Mouse (Mus musculus): ENCODE data around the gene Kxd1. TPM values are rescaled to one million over a fixed set of nuclear protein-coding genes. Genes with fewer than 3 reads are reported as not detected.

The Kxd1 gene
- 65.8 and 71.2 TPM in 2 replicates for polyA plus RNA-seq (2015; fragmentation: Nextera tagmentation; extraction: Ambion mirVana)

DNA sequence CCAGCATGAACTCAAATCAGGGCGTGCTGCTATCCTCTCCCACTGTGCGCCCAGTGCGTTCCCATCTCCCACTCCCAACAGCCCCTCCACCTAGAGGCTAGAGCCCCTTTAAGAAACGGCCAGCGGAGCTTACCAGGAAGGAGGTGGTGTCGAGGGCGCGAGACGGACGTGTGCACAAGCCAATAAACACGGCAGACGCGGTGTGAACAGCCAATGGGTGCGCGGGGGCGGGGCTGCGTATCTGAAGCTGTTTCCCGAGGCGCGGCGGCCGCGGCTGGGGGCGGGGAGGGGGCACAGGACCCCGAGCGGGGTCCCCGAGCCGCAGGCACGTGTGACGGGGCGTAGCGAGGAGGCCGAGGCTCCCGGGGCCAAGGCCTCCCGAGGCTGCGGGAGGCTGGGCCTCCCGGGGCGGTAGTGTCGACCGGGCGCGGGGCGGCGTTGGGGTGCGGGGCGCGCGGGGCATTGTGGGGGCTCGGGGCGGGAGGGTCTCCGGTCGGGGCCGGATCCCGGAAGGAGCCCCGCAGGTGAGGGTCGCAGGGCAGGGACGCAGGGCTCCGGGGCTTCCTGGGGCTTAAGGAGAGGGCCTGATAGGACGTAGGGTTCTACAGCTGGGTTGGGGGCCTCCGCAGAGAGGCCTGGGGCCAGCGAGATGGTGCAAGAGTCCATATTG is at the start of gene Kxd1, which contains the start of gene Fkbp8:
Gene Kxd1, minus strand, starts transcription at position 445 of the 670 bp plus-strand sequence.
Gene Fkbp8, plus strand, starts transcription at position 213 of the 670 bp plus-strand sequence.
- Histone ChIP-seq H3K9ac (peak within 1 kb of the TSS; percentile 98), H3K27me3 (replicated peaks) (no peaks in the 10 kb centered on the region), H3K4me3 (peak within 1 kb of the TSS; percentile 92), H3K36me3 (peaks cover 35% of the 10 kb centered on the region), H3K4me2 (peak within 1 kb of the TSS; percentile 81), H3K27ac (replicated peaks) (peak within 1 kb of the TSS; percentile 89), H3K4me1 (peaks cover 37% of the 10 kb centered on the region), H3K9me3 (no peaks in the 10 kb centered on the region)
- under 1% methylated on average over 58 of the region's 61 CpGs for WGBS
- peak; percentile 81 for ATAC-seq (ENCODE audit: extremely low read depth, insufficient number of reproducible peaks, low FRiP score, low TSS enrichment)

DNA sequence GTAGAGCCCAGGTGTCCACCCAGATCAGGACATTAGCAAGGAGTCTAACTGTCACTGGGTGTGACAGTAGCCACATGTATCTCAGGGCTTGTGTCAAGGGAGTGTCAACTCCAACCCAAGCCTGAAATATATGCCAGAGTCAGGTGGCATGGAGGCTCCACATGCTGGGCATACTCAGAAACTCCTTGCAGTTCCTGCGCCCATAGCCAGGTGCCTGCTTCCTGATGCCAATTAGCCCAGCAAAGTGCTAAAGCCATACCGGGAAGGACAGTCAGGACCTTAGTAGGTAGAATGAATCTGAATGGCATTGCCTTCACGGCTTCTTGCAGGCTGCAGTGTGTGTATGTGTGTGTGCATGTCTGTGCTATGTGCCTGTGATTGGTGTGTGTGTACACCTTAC is 49.5 kb upstream of the Kxd1 start:
- no peaks in the 10 kb centered on the region for H3K9me3 ChIP-seq
- H3K4me2 ChIP-seq, result no peak overlapping the region
- H3K4me3 ChIP-seq, result no peak overlapping the region
- H3K9ac ChIP-seq, result no peak overlapping the region
- H3K27ac ChIP-seq (replicated peaks), result no peak overlapping the region
- ATAC-seq (ENCODE audit: extremely low read depth, insufficient number of reproducible peaks, low FRiP score, low TSS enrichment), result no peak
- peaks cover 71% of the 10 kb centered on the region for H3K36me3 ChIP-seq
- 91% methylated on average over 3 of the region's 3 CpGs for WGBS
- peaks cover 12% of the 10 kb centered on the region for H3K4me1 ChIP-seq
- H3K27me3 ChIP-seq (replicated peaks), result no peaks in the 10 kb centered on the region

DNA sequence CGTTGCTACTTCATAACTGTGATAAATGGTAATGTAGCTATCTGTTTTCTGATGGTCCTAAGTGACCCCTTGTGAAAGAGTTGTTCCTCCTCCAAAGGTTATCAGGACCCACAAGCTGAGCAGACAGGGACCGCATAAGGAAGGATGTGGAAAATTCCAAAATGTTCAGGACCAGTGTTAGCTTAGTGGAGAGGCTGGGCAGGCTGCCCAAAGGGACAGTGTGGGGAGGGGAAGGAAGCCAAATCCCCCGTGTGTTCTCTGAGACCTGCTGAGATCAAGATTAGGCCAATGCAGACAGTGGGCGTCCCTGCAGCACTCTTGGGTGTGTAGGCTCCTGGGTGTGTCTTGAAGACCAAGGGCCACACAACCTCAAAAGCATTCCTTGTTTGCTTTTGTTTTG is 47.2 kb upstream of the Kxd1 start:
- WGBS, result 41% methylated on average over 4 of the region's 4 CpGs
- H3K27ac ChIP-seq (replicated peaks), result peak overlapping the region; percentile 37; the same call in 1 of the 2 replicates
- peaks cover 48% of the 10 kb centered on the region for H3K36me3 ChIP-seq
- H3K27me3 ChIP-seq (replicated peaks), result no peaks in the 10 kb centered on the region
- no peak overlapping the region for H3K4me3 ChIP-seq
- no peak overlapping the region for H3K9ac ChIP-seq
- ATAC-seq (ENCODE audit: extremely low read depth, insufficient number of reproducible peaks, low FRiP score, low TSS enrichment), result no peak
- H3K4me2 ChIP-seq, result no peak overlapping the region
- no peaks in the 10 kb centered on the region for H3K9me3 ChIP-seq
- peaks cover 32% of the 10 kb centered on the region for H3K4me1 ChIP-seq

DNA sequence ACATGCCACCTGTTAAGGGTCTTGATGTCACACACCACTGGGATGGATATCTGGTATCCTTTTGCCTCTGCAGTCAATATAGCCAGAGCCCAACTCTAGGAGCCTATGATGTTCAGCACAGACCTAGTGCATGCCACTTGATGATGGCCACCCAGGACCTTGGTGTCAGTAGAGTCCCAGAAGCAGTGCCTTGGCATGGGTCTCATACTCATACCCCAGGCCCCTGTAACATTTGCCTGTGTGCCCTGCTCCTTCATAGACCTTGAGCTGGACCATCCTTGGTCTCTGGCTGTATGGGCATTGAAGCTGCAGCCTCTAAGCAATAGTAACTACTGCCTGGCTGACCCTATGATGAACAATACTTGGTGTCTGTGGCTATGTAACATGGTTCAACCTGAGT is 46.5 kb upstream of the Kxd1 start:
- H3K36me3 ChIP-seq, result peaks cover 45% of the 10 kb centered on the region
- no peaks in the 10 kb centered on the region for H3K9me3 ChIP-seq
- H3K4me1 ChIP-seq, result peaks cover 36% of the 10 kb centered on the region
- no peak overlapping the region for H3K4me3 ChIP-seq
- H3K27ac ChIP-seq (replicated peaks), result peak overlapping the region; percentile 37
- H3K9ac ChIP-seq, result no peak overlapping the region
- no peak for ATAC-seq (ENCODE audit: extremely low read depth, insufficient number of reproducible peaks, low FRiP score, low TSS enrichment)
- H3K27me3 ChIP-seq (replicated peaks), result no peaks in the 10 kb centered on the region
- no peak overlapping the region for H3K4me2 ChIP-seq

DNA sequence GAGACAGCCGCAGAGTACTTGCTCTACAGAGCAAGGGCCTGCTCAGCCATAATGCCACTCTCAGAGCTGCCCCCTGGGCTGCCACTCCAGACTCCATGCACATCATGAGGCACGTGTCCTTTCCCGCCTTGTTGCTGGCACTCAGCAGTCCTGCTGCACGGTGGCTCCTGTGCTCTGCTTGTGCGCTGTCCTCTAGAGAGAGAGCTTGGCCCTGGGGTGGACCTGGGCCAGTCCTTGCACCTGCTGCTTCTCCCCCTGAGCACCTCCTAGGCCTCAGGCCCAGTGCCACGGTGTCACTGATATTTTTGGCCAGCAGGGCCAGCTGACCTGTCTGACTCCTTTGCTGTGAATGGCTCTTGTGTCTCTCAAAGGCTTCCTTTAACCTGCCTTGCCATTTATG is 43.2 kb upstream of the Kxd1 start:
- H3K9me3 ChIP-seq, result no peaks in the 10 kb centered on the region
- peaks cover 47% of the 10 kb centered on the region for H3K4me1 ChIP-seq
- no peaks in the 10 kb centered on the region for H3K27me3 ChIP-seq (replicated peaks)
- H3K4me3 ChIP-seq, result no peak overlapping the region
- H3K9ac ChIP-seq, result peak overlapping the region; percentile 47; the same call in 1 of the 2 replicates
- peak overlapping the region; percentile 73 for H3K27ac ChIP-seq (replicated peaks)
- WGBS, result 62% methylated on average over 6 of the region's 6 CpGs
- ATAC-seq (ENCODE audit: extremely low read depth, insufficient number of reproducible peaks, low FRiP score, low TSS enrichment), result no peak
- H3K4me2 ChIP-seq, result no peak overlapping the region
- H3K36me3 ChIP-seq, result peaks cover 23% of the 10 kb centered on the region

DNA sequence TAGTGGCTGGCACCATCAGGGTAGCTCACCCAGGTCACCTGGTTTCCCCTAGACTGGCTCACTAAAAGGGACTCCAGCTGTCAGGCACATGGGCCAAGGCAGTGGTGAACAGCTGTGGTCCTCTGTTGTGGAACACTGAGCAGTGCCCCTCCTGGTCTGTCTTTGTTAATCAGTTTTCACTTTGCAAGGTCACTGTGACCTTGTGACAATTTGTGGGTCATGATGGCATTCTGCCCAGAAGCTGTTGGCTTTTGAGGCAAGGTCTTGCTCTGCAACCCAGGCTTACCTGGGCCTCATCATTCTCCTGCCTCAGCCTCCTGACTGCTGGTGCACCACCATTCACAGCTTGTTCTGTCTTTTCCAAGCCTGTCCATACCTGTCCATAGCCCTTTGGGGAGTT is 42.6 kb upstream of the Kxd1 start:
- Histone ChIP-seq H3K36me3 (peaks cover 20% of the 10 kb centered on the region), H3K9ac (no peak overlapping the region), H3K27me3 (replicated peaks) (no peaks in the 10 kb centered on the region), H3K4me1 (peaks cover 54% of the 10 kb centered on the region), H3K4me3 (no peak overlapping the region), H3K9me3 (no peaks in the 10 kb centered on the region), H3K27ac (replicated peaks) (peak overlapping the region; percentile 73), H3K4me2 (no peak overlapping the region)
- no peak for ATAC-seq (ENCODE audit: extremely low read depth, insufficient number of reproducible peaks, low FRiP score, low TSS enrichment)

DNA sequence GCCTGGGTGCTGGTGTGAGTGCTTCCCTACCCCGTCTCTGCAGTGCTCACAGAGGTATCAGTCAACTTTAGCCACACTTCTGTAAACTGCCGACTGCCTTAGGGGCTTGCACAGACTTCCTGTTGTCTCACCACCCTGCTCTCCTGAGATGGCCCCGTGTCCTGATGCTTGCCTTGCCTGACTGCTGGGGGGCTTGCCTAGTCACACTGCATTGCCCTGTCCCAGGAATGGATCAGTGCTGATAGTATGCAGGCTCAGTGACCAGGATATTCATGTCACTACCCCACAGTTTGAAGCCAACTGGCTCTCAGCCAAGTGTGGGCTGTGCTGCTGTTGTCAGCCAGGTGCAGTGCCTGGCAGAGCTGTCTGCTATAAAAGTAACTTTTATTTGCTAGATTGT is 37.8 kb upstream of the Kxd1 start:
- no peak overlapping the region for H3K4me3 ChIP-seq
- no peaks in the 10 kb centered on the region for H3K9me3 ChIP-seq
- H3K27me3 ChIP-seq (replicated peaks), result no peaks in the 10 kb centered on the region
- no peak overlapping the region for H3K4me2 ChIP-seq
- no peak for ATAC-seq (ENCODE audit: extremely low read depth, insufficient number of reproducible peaks, low FRiP score, low TSS enrichment)
- H3K36me3 ChIP-seq, result no peaks in the 10 kb centered on the region
- peak overlapping the region; percentile 68 for H3K27ac ChIP-seq (replicated peaks)
- H3K4me1 ChIP-seq, result peaks cover 70% of the 10 kb centered on the region
- WGBS, result 28% methylated on average over 3 of the region's 3 CpGs
- H3K9ac ChIP-seq, result no peak overlapping the region

DNA sequence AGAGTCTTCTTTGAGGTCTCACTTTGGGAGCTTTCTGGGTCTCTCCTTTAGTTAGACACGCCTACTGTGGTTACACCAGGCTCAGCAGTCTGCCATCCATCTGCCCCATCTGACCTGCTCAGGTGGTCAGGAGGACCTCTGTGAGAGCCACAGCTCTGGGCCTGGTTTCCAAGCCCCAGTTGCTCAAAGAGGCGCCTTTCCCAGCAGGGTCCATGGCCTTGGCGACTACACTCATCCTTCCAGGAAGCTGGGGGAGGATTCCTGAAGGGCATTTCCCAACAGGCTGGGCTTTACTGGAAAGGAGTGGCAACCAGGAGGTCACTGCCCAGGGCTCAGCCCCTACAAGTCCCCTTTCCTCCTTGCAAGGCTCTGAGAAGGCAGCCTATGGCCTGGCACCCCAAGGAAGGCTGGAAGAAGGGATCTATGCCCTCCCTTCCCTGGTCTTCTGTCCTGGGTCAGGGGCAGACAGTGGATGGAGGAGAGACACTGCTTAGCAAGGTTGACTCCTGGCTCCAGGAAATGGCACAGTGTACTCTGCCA is 37.0 kb upstream of the Kxd1 start:
- H3K9me3 ChIP-seq, result no peaks in the 10 kb centered on the region
- peak overlapping the region; percentile 26 for H3K27ac ChIP-seq (replicated peaks)
- H3K9ac ChIP-seq, result peak overlapping the region; percentile 51; the same call in 1 of the 2 replicates
- no peaks in the 10 kb centered on the region for H3K36me3 ChIP-seq
- no peaks in the 10 kb centered on the region for H3K27me3 ChIP-seq (replicated peaks)
- ATAC-seq (ENCODE audit: extremely low read depth, insufficient number of reproducible peaks, low FRiP score, low TSS enrichment), result no peak
- H3K4me3 ChIP-seq, result no peak overlapping the region
- WGBS, result 65% methylated on average over 3 of the region's 3 CpGs
- peaks cover 70% of the 10 kb centered on the region for H3K4me1 ChIP-seq
- H3K4me2 ChIP-seq, result no peak overlapping the region

DNA sequence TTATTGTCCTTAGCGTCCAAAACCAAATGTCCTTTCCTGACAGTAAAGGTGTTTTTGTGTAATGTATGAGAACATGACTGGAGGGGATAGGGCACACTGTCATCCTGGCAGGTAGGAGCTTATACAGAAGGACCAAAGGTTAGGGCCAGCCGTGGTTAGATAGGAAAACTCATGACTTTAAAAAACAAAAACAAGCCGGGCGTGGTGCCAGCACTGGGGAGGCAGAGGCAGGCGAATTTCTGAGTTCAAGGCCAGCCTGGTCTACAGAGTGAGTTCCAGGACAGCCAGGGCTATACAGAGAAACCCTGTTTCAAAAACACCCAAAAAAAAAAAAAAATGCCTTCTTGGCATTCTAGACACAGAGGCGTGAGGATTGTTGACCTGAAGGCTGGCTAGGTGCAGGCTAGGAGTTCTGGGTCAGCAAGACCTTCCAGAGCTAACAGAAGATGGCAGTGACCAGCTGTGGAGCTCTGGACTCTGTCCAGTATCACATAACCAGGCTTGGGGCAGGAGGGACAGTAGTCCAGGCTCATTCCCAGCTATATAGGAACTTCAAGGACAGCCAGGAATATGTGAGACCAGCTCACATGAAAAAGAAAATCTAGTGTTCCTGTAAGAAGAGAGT is 36.1 kb upstream of the Kxd1 start:
- WGBS, result 88% methylated on average over 6 of the region's 6 CpGs
- H3K9ac ChIP-seq, result no peak overlapping the region
- H3K4me1 ChIP-seq, result peaks cover 73% of the 10 kb centered on the region
- H3K4me2 ChIP-seq, result no peak overlapping the region
- no peaks in the 10 kb centered on the region for H3K9me3 ChIP-seq
- H3K27ac ChIP-seq (replicated peaks), result no peak overlapping the region
- H3K4me3 ChIP-seq, result no peak overlapping the region
- H3K36me3 ChIP-seq, result no peaks in the 10 kb centered on the region
- no peaks in the 10 kb centered on the region for H3K27me3 ChIP-seq (replicated peaks)
- ATAC-seq (ENCODE audit: extremely low read depth, insufficient number of reproducible peaks, low FRiP score, low TSS enrichment), result no peak

DNA sequence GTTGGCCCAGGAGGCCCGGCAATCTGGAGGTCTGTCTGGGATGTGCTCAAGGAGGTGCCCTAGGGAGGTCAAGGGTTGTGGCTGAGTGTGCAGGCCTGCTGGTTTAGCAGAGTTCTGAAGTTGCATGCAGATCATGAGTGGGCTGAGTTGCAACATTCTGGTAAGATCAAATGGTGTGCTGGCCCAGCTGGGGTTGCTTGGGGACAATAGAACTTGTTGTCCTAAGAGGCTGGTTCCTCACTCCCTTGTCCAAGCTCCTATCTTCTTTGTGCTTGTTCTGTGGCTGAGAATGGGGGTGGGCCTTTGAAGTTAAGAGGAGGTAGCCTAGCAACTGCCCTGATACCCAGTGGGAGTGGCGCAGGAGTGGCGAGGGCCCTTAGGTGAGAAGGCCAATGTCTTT is 35.0 kb upstream of the Kxd1 start:
- Histone ChIP-seq H3K4me2 (no peak overlapping the region), H3K27me3 (replicated peaks) (no peaks in the 10 kb centered on the region), H3K4me1 (peaks cover 83% of the 10 kb centered on the region), H3K27ac (replicated peaks) (no peak overlapping the region), H3K9me3 (no peaks in the 10 kb centered on the region), H3K9ac (no peak overlapping the region), H3K4me3 (no peak overlapping the region), H3K36me3 (no peaks in the 10 kb centered on the region)
- no peak for ATAC-seq (ENCODE audit: extremely low read depth, insufficient number of reproducible peaks, low FRiP score, low TSS enrichment)
- WGBS, result 59% methylated on average over 3 of the region's 3 CpGs

DNA sequence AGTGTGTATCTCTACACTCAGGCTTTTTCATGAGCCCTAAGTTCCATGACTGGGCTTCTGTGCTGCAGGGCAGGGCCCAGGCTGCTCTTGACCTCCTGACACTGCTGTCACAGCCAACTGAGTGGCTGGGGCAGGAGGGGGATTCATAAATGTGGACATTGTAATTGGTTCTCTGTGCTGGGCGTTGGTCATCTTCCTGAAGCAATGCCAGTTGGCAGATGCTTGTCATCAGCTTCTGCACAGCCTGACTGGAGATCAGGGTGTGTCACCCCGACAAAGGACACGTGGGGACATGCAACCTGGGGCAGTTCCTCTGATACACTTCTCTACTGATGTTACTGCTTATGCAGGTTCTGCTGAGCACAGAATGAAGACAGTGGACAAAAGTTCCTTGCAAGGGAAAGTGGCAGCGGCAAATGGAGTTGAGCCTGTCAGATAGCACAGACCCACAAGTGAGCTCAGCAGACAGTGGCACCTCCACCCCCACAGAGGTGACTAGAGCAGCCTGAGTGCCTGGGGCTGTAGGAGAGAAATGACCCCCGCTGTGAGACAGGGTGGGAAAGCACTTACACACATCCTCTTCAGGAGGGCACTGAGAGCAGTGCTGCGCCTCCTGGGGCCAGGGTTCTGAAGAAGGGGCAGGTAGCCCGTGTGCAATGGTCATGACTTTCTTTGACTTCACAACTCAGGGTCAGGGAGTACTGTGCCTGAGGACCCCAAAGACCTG is 34.2 kb upstream of the Kxd1 start:
- ATAC-seq (ENCODE audit: extremely low read depth, insufficient number of reproducible peaks, low FRiP score, low TSS enrichment), result no peak
- Histone ChIP-seq H3K4me1 (peaks cover 89% of the 10 kb centered on the region), H3K4me2 (no peak overlapping the region), H3K4me3 (no peak overlapping the region), H3K9ac (peak overlapping the region; percentile 51), H3K9me3 (no peaks in the 10 kb centered on the region), H3K27me3 (replicated peaks) (no peaks in the 10 kb centered on the region), H3K27ac (replicated peaks) (peak overlapping the region; percentile 74), H3K36me3 (no peaks in the 10 kb centered on the region)
- WGBS, result 42% methylated on average over 7 of the region's 7 CpGs

All from heart, embryonic 13.5 days (tissue).